Mouse (Mus musculus) heart, embryonic 14.5 days (tissue): ENCODE data around the gene Nqo2. TPM values are rescaled to one million over a fixed set of nuclear protein-coding genes. Genes with fewer than 3 reads are reported as not detected.
A peak's percentile ranks its signal among the peaks of the same experiment; 100 is the strongest.

ENCODE experiments used
- ATAC-seq: fragments of 200-750 bp; cut with Nextera tagmentation; 2 replicates; pipeline ENCODE4 v1.8.0; 2017; ENCODE audit warnings: low read depth, moderate TSS enrichment; ENCODE audit not compliant: insufficient number of reproducible peaks, insufficient read depth, low FRiP score
- H3K27ac ChIP-seq, 2 experiments: fragments of 200-500 bp in 1 of 2; fragments of 300-500 bp in 1 of 2; sonication (generic) in 1 of 2; replicated peaks in 1 of 2; 2 replicates each; pipeline ENCODE4 v1.5.1; 2012 to 2014; ENCODE audit warnings: low read depth in 2 of 2, low read length in 2 of 2, control low read depth in 1 of 2, mild to moderate bottlenecking in 1 of 2, mixed read lengths in 1 of 2; ENCODE audit not compliant: control insufficient read depth in 1 of 2, insufficient read depth in 1 of 2
- H3K27me3 ChIP-seq: fragments of 300-500 bp; sonication (generic); 2 replicates; pipeline ENCODE4 v1.6.1; 2014; ENCODE audit warnings: mild to moderate bottlenecking, low read length, control low read depth; ENCODE audit not compliant: control insufficient read depth, insufficient read depth
- H3K36me3 ChIP-seq: fragments of 300-500 bp; sonication (generic); 2 replicates; pipeline ENCODE4 v1.6.1; 2014; ENCODE audit warnings: mild to moderate bottlenecking, control low read depth, low read length, mixed read lengths; ENCODE audit not compliant: control insufficient read depth, insufficient read depth
- H3K4me1 ChIP-seq, 2 experiments: fragments of 200-500 bp in 1 of 2; fragments of 300-500 bp in 1 of 2; sonication (generic) in 1 of 2; 2 replicates each; pipeline ENCODE4 v1.6.1; 2012 to 2014; ENCODE audit warnings: low read length in 2 of 2, control low read depth in 1 of 2, mixed read lengths in 1 of 2; ENCODE audit not compliant: control insufficient read depth in 2 of 2, insufficient read depth in 2 of 2
- H3K4me2 ChIP-seq: fragments of 300-500 bp; sonication (generic); 2 replicates; pipeline ENCODE4 v1.6.1; 2014; ENCODE audit warnings: mild to moderate bottlenecking, low read length
- H3K4me3 ChIP-seq, 2 experiments: fragments of 200-500 bp in 1 of 2; fragments of 300-500 bp in 1 of 2; sonication (generic) in 1 of 2; 2 replicates each; pipeline ENCODE4 v1.5.1; 2012 to 2014; ENCODE audit warnings: low read length in 2 of 2, mild to moderate bottlenecking in 2 of 2, control low read depth in 1 of 2, low read depth in 1 of 2, moderate library complexity in 1 of 2; ENCODE audit not compliant: control insufficient read depth in 1 of 2, insufficient read depth in 1 of 2
- H3K9ac ChIP-seq: fragments of 300-500 bp; sonication (generic); 2 replicates; pipeline ENCODE4 v1.6.1; 2014; ENCODE audit warnings: mild to moderate bottlenecking, low read length
- H3K9me3 ChIP-seq: fragments of 300-500 bp; sonication (generic); 2 replicates; pipeline ENCODE4 v1.6.1; 2016; ENCODE audit warnings: low read length, control low read depth; ENCODE audit not compliant: control insufficient read depth
- whole genome bisulfite sequencing: fragments of 180-500 bp; shearing (Covaris S2); extraction: QIAGEN DNeasy Blood & Tissue Kit; methylation state at CpG from one replicate; pipeline ENCODE4 v1.1.7; 2014; 5-methylcytosine and 5-hydroxymethylcytosine counted together
- polyA plus RNA-seq: library from polyadenylated mRNA; unstranded; fragments of >200 nt; fragmentation: Nextera tagmentation; extraction: Ambion mirVana; gene quantifications from 2 replicates; pipeline ENCODE4 v1.2.1, GENCODE M21; 2014

Nqo2 gene
- polyA plus RNA-seq, 1 experiment from 2014 or later = 32.7 TPM

- Histone ChIP-seq H3K9me3 (no peaks in the 10 kb centered on the region), H3K4me3 (no peak overlapping the region), H3K4me1 (no peaks in the 10 kb centered on the region), H3K27ac (no peak overlapping the region), H3K4me2 (no peak overlapping the region), H3K36me3 (no peaks in the 10 kb centered on the region), H3K9ac (no peak overlapping the region), H3K27me3 (no peaks in the 10 kb centered on the region)
- no peak for ATAC-seq
- 37% methylated on average over 6 of the region's 6 CpGs for WGBS
These were observed 7.7 kb upstream of the Nqo2 start for GRCm38 (mm10) chr13:33956571-33957421.

GRCm38 (mm10) chr13:33959771-33960170 is 4.7 kb upstream of the Nqo2 start:
- WGBS = 84% methylated on average over 2 of the region's 2 CpGs
- H3K27me3 ChIP-seq = no peaks in the 10 kb centered on the region
- no peak for ATAC-seq
- H3K36me3 ChIP-seq = no peaks in the 10 kb centered on the region
- H3K27ac ChIP-seq = no peak overlapping the region
- no peak overlapping the region for H3K4me3 ChIP-seq
- H3K4me2 ChIP-seq = no peak overlapping the region
- no peak overlapping the region for H3K9ac ChIP-seq
- H3K4me1 ChIP-seq = no peaks in the 10 kb centered on the region
- no peaks in the 10 kb centered on the region for H3K9me3 ChIP-seq

GRCm38 (mm10) chr13:33965056-33966024 is 853 bp downstream of the Nqo2 start:
- H3K9ac ChIP-seq = peak overlapping the region; percentile 76
- H3K27ac ChIP-seq = peak overlapping the region; percentile 98 to 99
- no peaks in the 10 kb centered on the region for H3K9me3 ChIP-seq
- peak overlapping the region; percentile 75 for H3K4me2 ChIP-seq
- peaks cover 2 to 9% of the 10 kb centered on the region in 2 experiments; a peak in 3 of 4 replicates for H3K4me1 ChIP-seq
- H3K4me3 ChIP-seq = peak overlapping the region; percentile 68 to 88
- no peaks in the 10 kb centered on the region for H3K36me3 ChIP-seq
- H3K27me3 ChIP-seq = no peaks in the 10 kb centered on the region
- 12% methylated on average over 14 of the region's 14 CpGs for WGBS
- ATAC-seq = peak; percentile 40; the same call in 1 of the 2 replicates

GRCm38 (mm10) chr13:33966025-33966412 is 1.5 kb downstream of the Nqo2 start:
- H3K4me2 ChIP-seq = peak overlapping the region; percentile 75
- ATAC-seq = no peak
- peaks cover 2 to 9% of the 10 kb centered on the region in 2 experiments; a peak in 3 of 4 replicates for H3K4me1 ChIP-seq
- no peaks in the 10 kb centered on the region for H3K9me3 ChIP-seq
- no peak overlapping the region for H3K27ac ChIP-seq
- H3K36me3 ChIP-seq = no peaks in the 10 kb centered on the region
- H3K4me3 ChIP-seq = peak overlapping the region in 1 of 2 experiments; percentile 68; a peak in 1 of 4 replicates
- WGBS = 21% methylated on average over 4 of the region's 4 CpGs
- peak overlapping the region; percentile 76 for H3K9ac ChIP-seq
- no peaks in the 10 kb centered on the region for H3K27me3 ChIP-seq

- Histone ChIP-seq H3K4me2 (no peak overlapping the region), H3K9ac (no peak overlapping the region), H3K4me3 (no peak overlapping the region), H3K27me3 (no peaks in the 10 kb centered on the region), H3K9me3 (no peaks in the 10 kb centered on the region), H3K27ac (no peak overlapping the region), H3K4me1 (peaks cover 2 to 9% of the 10 kb centered on the region in 2 experiments; a peak in 3 of 4 replicates), H3K36me3 (no peaks in the 10 kb centered on the region)
- ATAC-seq = no peak
These were observed 2.1 kb downstream of the Nqo2 start for GRCm38 (mm10) chr13:33966574-33966973.

- Histone ChIP-seq H3K9ac (no peak overlapping the region), H3K4me3 (no peak overlapping the region), H3K4me2 (no peak overlapping the region), H3K9me3 (no peaks in the 10 kb centered on the region), H3K36me3 (peaks cover 23% of the 10 kb centered on the region), H3K27me3 (no peaks in the 10 kb centered on the region), H3K27ac (no peak overlapping the region), H3K4me1 (no peaks in the 10 kb centered on the region)
- WGBS = 76% methylated on average over 5 of the region's 5 CpGs
- ATAC-seq = no peak
These were observed 25.1 kb downstream of the Nqo2 start for GRCm38 (mm10) chr13:33989625-33990024.

GRCm38 (mm10) chr13:33995197-33995596 is 30.7 kb downstream of the Nqo2 start:
- H3K4me1 ChIP-seq = no peaks in the 10 kb centered on the region
- H3K9me3 ChIP-seq = no peaks in the 10 kb centered on the region
- no peak overlapping the region for H3K27ac ChIP-seq
- 15% methylated on average over 1 of the region's 1 CpGs for WGBS
- H3K4me3 ChIP-seq = no peak overlapping the region
- H3K36me3 ChIP-seq = no peaks in the 10 kb centered on the region; the same call in 1 of the 2 replicates
- H3K27me3 ChIP-seq = no peaks in the 10 kb centered on the region
- no peak overlapping the region for H3K4me2 ChIP-seq
- no peak for ATAC-seq
- H3K9ac ChIP-seq = no peak overlapping the region
